Mouse (Mus musculus): Measurements from ENCODE around the gene D930007J09Rik. TPM values are rescaled to one million over a fixed set of nuclear protein-coding genes. Genes with fewer than 3 reads are reported as not detected.

D930007J09Rik gene
- total and polyA plus RNA-seq, 2 experiments: not detected

- Histone ChIP-seq H3K4me3 (ENCODE audit: insufficient read depth, low read depth, low read length) (no peak overlapping the region), H3K79me2 (ENCODE audit: control insufficient read depth, insufficient read depth, low read length) (no peaks in the 10 kb centered on the region), H3K36me3 (ENCODE audit: control insufficient read depth, insufficient read depth, low read length) (no peaks in the 10 kb centered on the region), H3K4me1 (ENCODE audit: control insufficient read depth, insufficient read depth, low read length) (peaks cover 6% of the 10 kb centered on the region; the same call in 1 of the 2 replicates), H3K27me3 (ENCODE audit: control insufficient read depth, insufficient read depth, low read length) (no peaks in the 10 kb centered on the region), H3K27ac (replicated peaks; ENCODE audit: insufficient read depth, low read depth, low read length) (no peak overlapping the region), H3K9ac (ENCODE audit: low read depth, low read length) (no peak overlapping the region)
- TF ChIP-seq POLR2A (IDR thresholded peaks at IDR 0.05; ENCODE audit: extremely low read depth, insufficient read depth, low read length) (no peak), CTCF (IDR thresholded peaks at IDR 0.05; ENCODE audit: low read depth, low read length) (peak; percentile 40; the same call in 1 of the 2 replicates)
- 10% methylated on average over 4 of the region's 4 CpGs for WGBS
- DNase-seq (ENCODE audit: extremely low read depth, low read depth, low spot score): peak; percentile 70
These were observed 34.5 kb downstream of the D930007J09Rik start for GRCm38 (mm10) chr13:32768104-32768503.

GRCm38 (mm10) chr13:32764448-32764847 lies 38.2 kb downstream of the D930007J09Rik start:
- WGBS: 31% methylated on average over 7 of the region's 7 CpGs
- no peak overlapping the region for H3K4me3 ChIP-seq (ENCODE audit: insufficient read depth, low read depth, low read length)
- H3K27ac ChIP-seq (replicated peaks; ENCODE audit: insufficient read depth, low read depth, low read length): 0 out of 2 replicates have a peak overlapping the region, but pooled peaks have one; percentile 29
- H3K79me2 ChIP-seq (ENCODE audit: control insufficient read depth, insufficient read depth, low read length): no peaks in the 10 kb centered on the region
- no peak overlapping the region for H3K9ac ChIP-seq (ENCODE audit: low read depth, low read length)
- H3K36me3 ChIP-seq (ENCODE audit: control insufficient read depth, insufficient read depth, low read length): no peaks in the 10 kb centered on the region
- TF ChIP-seq CTCF (IDR thresholded peaks at IDR 0.05; ENCODE audit: low read depth, low read length) (no peak), POLR2A (IDR thresholded peaks at IDR 0.05; ENCODE audit: extremely low read depth, insufficient read depth, low read length) (no peak)
- H3K27me3 ChIP-seq (ENCODE audit: control insufficient read depth, insufficient read depth, low read length): no peaks in the 10 kb centered on the region
- peak; percentile 98 for DNase-seq (ENCODE audit: extremely low read depth, low read depth, low spot score)
- peaks cover 6% of the 10 kb centered on the region; the same call in 1 of the 2 replicates for H3K4me1 ChIP-seq (ENCODE audit: control insufficient read depth, insufficient read depth, low read length)

DNA sequence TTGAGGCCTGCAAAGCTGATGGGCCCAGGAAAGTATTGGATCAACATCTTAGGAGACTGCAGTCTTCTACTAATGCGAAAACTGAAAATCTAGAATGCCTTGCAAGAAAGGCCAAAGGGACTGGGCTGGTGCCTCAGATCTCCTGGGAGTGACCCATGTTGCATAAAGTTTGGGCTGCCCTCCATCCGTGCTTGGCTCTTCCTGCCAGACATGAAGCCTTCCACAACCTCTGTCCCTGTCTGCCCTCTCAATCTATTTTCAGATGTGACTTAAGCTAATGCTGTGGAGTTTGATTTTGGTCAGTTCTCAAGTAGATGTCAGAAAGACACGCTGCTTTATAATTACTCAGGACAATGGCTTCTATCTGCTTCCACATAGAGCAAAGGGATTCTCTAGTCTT lies 39.5 kb downstream of the D930007J09Rik start:
- Histone ChIP-seq H3K9ac (ENCODE audit: low read depth, low read length) (no peak overlapping the region), H3K27me3 (ENCODE audit: control insufficient read depth, insufficient read depth, low read length) (no peaks in the 10 kb centered on the region), H3K4me1 (ENCODE audit: control insufficient read depth, insufficient read depth, low read length) (peaks cover 6% of the 10 kb centered on the region; the same call in 1 of the 2 replicates), H3K79me2 (ENCODE audit: control insufficient read depth, insufficient read depth, low read length) (no peaks in the 10 kb centered on the region), H3K36me3 (ENCODE audit: control insufficient read depth, insufficient read depth, low read length) (no peaks in the 10 kb centered on the region), H3K27ac (replicated peaks; ENCODE audit: insufficient read depth, low read depth, low read length) (no peak overlapping the region), H3K4me3 (ENCODE audit: insufficient read depth, low read depth, low read length) (no peak overlapping the region)
- TF ChIP-seq CTCF (IDR thresholded peaks at IDR 0.05; ENCODE audit: low read depth, low read length): no peak
- TF ChIP-seq POLR2A (IDR thresholded peaks at IDR 0.05; ENCODE audit: extremely low read depth, insufficient read depth, low read length): no peak
- 33% methylated on average over 3 of the region's 3 CpGs for WGBS
- peak; percentile 80 for DNase-seq (ENCODE audit: extremely low read depth, low read depth, low spot score)

DNA sequence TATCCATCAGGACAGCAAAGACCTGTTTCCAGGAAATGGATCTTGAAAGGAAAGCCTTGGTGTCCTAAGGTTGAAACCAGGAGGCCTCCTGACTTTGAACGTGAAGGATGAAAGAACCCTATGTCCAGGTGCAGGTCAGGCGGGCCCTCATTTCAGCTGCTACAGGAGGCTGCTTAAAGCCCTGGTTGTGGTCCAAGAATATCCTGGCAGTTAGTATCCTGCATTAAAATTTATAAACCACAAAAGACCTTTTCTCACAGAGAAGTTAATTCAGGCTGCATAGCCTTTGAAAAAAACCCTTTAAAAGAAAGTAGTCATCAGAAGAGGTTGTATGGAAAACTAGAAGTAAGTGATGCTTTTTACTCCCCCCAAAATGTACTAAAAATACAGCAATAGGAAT lies 41.9 kb downstream of the D930007J09Rik start:
- WGBS: 89% methylated on average over 2 of the region's 2 CpGs
- Histone ChIP-seq H3K9ac (ENCODE audit: low read depth, low read length) (no peak overlapping the region), H3K79me2 (ENCODE audit: control insufficient read depth, insufficient read depth, low read length) (no peaks in the 10 kb centered on the region), H3K27ac (replicated peaks; ENCODE audit: insufficient read depth, low read depth, low read length) (no peak overlapping the region), H3K36me3 (ENCODE audit: control insufficient read depth, insufficient read depth, low read length) (no peaks in the 10 kb centered on the region), H3K4me3 (ENCODE audit: insufficient read depth, low read depth, low read length) (no peak overlapping the region), H3K27me3 (ENCODE audit: control insufficient read depth, insufficient read depth, low read length) (no peaks in the 10 kb centered on the region), H3K4me1 (ENCODE audit: control insufficient read depth, insufficient read depth, low read length) (peaks cover 6% of the 10 kb centered on the region; the same call in 1 of the 2 replicates)
- TF ChIP-seq CTCF (IDR thresholded peaks at IDR 0.05; ENCODE audit: low read depth, low read length) (no peak), POLR2A (IDR thresholded peaks at IDR 0.05; ENCODE audit: extremely low read depth, insufficient read depth, low read length) (no peak)
- no peak for DNase-seq (ENCODE audit: extremely low read depth, low read depth, low spot score)

DNA sequence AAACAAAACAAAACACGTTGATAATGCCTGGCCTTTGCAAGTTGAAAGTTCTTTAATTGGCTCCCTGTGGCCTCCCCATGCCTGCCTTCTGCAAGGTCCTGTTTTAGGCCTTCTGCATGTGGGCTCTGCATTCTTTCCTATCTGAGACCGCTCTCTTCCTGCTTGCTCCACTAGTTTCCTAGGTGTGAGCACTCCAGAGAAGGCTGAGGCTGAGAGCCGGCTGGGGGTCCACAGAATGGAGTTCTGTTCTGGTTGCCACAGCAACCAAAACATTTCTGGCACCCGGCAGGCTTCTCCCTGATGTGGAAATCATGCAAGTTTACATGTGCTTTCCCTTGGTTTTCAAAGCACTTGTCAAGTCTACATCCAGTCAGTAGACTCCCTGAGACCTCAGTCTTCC lies 43.6 kb downstream of the D930007J09Rik start:
- H3K27ac ChIP-seq (replicated peaks; ENCODE audit: insufficient read depth, low read depth, low read length): no peak overlapping the region
- H3K36me3 ChIP-seq (ENCODE audit: control insufficient read depth, insufficient read depth, low read length): no peaks in the 10 kb centered on the region
- H3K9ac ChIP-seq (ENCODE audit: low read depth, low read length): no peak overlapping the region
- DNase-seq (ENCODE audit: extremely low read depth, low read depth, low spot score): no peak
- TF ChIP-seq CTCF (IDR thresholded peaks at IDR 0.05; ENCODE audit: low read depth, low read length): no peak
- WGBS: 66% methylated on average over 4 of the region's 4 CpGs
- H3K79me2 ChIP-seq (ENCODE audit: control insufficient read depth, insufficient read depth, low read length): no peaks in the 10 kb centered on the region
- H3K4me1 ChIP-seq (ENCODE audit: control insufficient read depth, insufficient read depth, low read length): peaks cover 3% of the 10 kb centered on the region; the same call in 1 of the 2 replicates
- H3K4me3 ChIP-seq (ENCODE audit: insufficient read depth, low read depth, low read length): no peak overlapping the region
- H3K27me3 ChIP-seq (ENCODE audit: control insufficient read depth, insufficient read depth, low read length): no peaks in the 10 kb centered on the region

Other genes starting within 250 kb of the D930007J09Rik start
- gene Mylk4, start 18.9 kb downstream of the D930007J09Rik start, total RNA-seq (2014; rRNA removed): 0.37 TPM in 1 of 2 replicates, not detected in the other
- not detected in 2 replicates for gene Mylk4, start 18.9 kb downstream of the D930007J09Rik start, polyA plus RNA-seq (2012; rRNA removed)
- 33.9 and 43.8 TPM in 2 replicates for gene Wrnip1, start 811 bp downstream of the D930007J09Rik start, total RNA-seq (2014; rRNA removed)
- 38.7 and 49.8 TPM in 2 replicates for gene Wrnip1, start 811 bp downstream of the D930007J09Rik start, polyA plus RNA-seq (2012; rRNA removed)
- 6.7 and 11.2 TPM in 2 replicates for gene Serpinb1a, start 48.3 kb upstream of the D930007J09Rik start, total RNA-seq (2014; rRNA removed)
- gene Serpinb1a, start 48.3 kb upstream of the D930007J09Rik start, polyA plus RNA-seq (2012; rRNA removed): 4.7 and 5.1 TPM in 2 replicates
- gene Serpinb1c, start 95.4 kb upstream of the D930007J09Rik start, total RNA-seq (2014; rRNA removed): 0.28 TPM in 1 of 2 replicates, not detected in the other
- 0.15 TPM in 1 of 2 replicates, not detected in the other for gene Serpinb1c, start 95.4 kb upstream of the D930007J09Rik start, polyA plus RNA-seq (2012; rRNA removed)
- gene Serpinb6b, start 162.4 kb upstream of the D930007J09Rik start, total RNA-seq (2014; rRNA removed): 2.6 and 2.7 TPM in 2 replicates
- gene Serpinb6b, start 162.4 kb upstream of the D930007J09Rik start, polyA plus RNA-seq (2012; rRNA removed): 0.33 and 0.60 TPM in 2 replicates
- 7.2 and 11.9 TPM in 2 replicates for gene Serpinb9, start 200.4 kb upstream of the D930007J09Rik start, total RNA-seq (2014; rRNA removed)
- gene Serpinb9, start 200.4 kb upstream of the D930007J09Rik start, polyA plus RNA-seq (2012; rRNA removed): 1.8 and 2.6 TPM in 2 replicates
- gene Serpinb9b, start 224.6 kb upstream of the D930007J09Rik start, total RNA-seq (2014; rRNA removed): not detected in 2 replicates
- gene Serpinb9b, start 224.6 kb upstream of the D930007J09Rik start, polyA plus RNA-seq (2012; rRNA removed): 0.04 and 0.05 TPM in 2 replicates